Mouse (Mus musculus) kidney, postnatal 25 days (tissue): ENCODE results near the gene Tmem221.

ENCODE experiments used
- DNase-seq, 2 experiments: peaks; one replicate each; pipeline ENCODE4 v3.0.0; 2021; ENCODE audit warnings: mixed read lengths in 2 of 2

Gene Tmem221

DNA sequence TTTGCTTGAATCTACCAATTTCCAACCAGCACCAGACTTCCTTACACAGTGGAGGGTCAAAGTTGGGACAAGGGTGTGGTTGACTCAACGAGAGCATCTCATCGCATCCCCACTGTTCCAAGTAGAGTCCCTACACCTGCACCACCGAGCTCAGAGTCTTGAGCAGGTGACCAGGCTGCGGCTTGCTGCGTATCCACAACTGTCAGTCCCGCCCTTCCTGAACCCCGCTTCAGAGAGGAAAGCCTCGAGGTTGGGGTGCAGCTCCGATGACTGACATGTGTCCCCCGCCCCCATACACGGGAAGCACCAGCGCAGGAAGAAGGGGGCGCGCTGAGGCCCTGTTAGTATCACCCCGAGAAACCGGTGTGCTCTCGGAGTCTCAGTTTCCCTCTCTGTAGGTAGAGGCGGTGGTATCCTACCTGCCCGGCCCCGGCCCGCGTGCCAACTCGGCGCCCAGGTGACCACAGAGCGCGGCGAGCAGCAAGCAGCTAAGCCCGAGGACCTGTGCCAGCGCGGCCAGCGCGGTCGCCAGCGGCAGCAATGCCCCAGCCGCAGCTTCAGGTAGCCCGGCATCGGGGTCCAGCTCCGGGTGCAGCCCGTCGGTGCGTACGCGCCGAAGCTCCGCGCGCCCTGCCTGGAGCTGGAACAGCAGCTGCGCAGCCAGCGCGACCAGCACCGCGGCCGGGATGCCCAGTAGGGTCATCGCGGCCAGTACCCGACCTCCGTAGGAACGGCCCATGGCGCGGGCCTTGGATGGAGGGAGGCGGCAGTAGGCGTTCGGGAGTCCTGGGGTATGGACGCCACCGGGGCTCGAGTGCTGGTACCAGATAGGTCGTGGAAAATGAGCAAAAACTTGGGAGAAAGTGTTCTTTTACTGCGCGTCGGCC, at the start of gene Tmem221:
Tmem221 (minus strand) TSS at position 801 of the 887 bp plus-strand sequence.
- no peak for DNase-seq

DNA sequence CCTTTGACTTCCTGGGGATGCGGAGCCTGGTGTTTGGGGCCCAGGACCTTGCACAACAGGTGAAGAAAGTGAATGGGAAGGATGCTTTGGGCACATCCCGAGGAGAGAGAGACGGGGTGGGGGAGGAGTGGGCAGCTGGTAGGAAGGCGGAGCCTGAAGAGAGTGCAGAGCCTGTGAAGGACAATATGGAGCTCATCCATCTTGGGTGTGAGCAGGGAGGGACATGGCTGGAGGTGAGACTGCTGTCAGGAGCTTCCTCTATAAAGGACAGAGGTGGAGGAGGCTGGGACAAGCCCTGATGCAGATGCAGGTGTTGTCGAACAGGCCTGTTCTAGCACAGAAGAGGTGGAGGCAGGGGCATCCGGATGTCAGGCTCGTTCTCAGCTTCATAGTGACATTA, 45.4 kb upstream of the Tmem221 start:
- no peak for DNase-seq

DNA sequence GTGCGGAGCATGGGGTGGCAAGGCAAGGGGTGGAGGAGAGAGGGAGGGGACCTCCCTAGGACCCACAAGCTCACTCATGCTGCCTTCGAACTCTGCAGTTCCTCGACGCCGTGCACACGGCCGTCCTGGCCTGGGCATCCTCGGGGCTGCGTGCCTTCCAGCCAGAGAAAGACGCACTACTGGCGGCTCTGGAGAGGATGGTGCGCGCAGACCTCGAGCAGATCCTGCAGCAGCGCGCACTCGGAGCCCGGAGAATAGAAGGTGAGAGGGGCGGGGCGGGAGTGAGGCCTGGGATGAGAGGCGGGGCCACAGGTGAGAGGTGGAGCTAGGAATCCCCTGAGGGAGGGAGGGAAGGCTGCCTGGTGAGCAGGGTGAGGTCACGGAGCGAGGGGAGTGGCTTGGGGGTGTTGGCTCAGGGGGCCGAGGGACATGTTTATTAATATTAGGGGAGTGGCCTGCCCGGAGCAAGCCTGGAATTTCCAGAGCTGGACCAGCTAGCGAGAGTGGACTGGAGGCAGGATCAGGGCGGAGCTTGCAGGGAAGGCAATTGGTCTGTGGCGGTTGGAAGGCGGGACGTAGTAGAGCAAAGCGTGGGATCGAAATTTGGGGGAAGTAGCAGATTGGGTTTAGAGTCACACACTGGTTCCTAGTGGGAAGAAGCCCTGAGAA, 44.1 kb upstream of the Tmem221 start:
- DNase-seq, result peak; percentile 92 to 96

DNA sequence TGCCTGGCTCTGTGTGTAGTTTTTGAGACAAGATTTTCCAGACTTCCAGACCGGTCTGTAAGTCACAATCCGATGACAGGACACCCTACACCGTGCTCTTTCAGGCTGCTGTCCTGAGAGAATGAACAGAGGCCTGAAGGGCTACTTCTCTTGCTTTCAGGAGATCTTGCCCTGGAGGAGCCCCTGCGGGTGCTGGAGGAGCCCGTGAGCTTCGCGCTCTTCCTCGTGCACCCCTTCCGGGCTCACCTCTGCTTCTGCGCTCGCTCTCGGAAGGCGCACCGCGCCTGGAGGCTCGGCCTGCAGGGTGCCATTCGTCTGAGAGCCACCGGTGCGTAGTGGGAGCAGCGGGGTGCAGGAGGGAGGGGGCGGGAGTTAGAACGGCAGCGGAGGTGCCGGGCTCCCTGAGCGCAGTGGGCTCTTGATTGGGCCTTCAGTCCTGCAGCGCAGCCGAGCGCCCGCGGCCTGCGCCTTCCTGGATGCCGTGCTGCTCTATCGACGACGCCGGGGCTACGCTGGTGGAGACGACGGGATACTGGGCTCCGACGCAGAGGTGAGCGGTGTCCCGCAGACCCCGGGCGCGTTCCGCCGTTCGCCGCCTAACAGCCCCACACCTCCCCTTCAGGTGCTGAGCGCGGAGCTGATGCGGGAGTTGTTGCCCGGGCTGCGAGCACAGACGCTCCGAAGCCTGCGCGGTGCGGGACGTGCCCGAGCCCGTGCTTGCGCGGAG, 43.4 kb upstream of the Tmem221 start:
- no peak for DNase-seq

DNA sequence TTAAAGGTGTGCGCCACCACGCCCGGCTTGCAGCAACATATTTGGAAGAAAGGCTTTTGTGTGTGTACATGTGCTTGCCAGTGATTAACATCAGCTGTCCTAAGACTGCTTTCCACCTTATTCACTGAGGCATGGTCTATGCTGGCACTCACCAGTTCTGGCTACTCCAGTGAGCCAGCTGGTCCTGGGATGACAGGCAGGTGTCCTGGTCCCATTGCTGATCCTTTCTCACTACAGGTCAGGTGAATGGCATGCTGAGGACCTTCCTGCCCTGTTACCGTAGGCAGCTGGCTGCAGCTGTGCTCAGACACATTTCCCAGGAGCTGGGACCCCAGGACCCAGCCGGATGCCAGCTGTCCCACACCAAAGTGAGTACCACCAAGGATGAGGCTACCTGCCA, 40.2 kb upstream of the Tmem221 start:
- DNase-seq, result no peak

DNA sequence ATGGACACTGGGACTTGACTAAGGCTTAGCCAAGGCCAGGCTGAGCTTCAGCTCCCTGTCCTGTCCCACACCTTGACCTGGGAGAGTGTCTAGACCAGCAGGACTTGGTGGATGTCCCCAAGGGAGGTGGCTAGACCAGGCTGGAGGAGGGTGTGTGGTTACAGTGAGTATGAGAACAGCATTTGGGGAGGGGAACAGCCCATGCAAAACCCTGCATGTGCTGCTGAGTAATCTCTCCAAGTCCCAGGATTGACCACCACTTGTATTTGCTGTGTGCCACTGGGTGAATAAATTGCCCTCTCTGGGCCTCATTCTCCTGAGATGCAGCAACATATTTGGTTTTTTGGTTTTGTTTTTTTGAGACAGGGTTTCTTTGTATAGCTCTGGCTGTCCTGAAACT, 39.7 kb upstream of the Tmem221 start:
- DNase-seq, result no peak

DNA sequence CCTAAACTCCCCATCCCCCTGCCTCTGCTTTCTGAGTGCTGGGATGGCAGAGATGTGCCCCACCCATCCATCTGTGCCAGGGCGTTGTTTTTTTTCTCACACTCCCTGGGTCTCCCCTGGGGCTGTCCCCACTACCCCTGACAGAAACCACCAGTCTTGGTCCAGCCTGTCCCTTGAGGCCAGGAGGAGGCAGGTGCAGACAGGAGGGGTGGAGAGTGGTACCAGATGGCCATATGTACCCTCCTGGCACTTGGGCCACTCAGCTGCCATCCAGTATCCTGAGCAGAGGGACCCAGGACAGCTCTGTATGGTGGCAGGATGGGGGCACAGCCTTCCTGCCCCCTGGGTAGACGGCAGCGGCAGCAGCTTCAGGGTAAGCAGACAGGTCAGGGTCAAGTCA, 38.8 kb upstream of the Tmem221 start, which contains the start of gene Fam129c:
Fam129c (plus strand) TSS at position 198 of the 400 bp plus-strand sequence.
- no peak for DNase-seq

DNA sequence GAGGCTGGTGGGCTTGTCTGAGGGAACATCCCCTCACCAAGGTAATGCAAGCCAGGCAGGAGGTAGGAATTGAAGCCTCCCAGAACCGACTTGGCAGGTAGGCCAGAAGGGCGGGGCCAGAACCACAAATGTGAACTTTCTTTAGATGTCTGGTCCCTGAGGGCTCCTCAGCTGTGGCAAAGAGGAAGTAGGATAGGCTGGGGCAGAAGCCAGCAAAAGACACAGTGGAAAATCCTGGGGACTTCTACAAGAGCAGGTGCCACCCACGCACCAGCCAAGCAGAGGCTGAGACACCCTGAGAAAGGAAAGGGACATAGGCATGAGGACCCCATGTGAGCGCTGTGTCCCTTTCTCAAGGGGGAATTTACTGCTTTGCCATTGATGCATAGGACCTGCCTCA, 38.1 kb upstream of the Tmem221 start:
- no peak for DNase-seq

DNA sequence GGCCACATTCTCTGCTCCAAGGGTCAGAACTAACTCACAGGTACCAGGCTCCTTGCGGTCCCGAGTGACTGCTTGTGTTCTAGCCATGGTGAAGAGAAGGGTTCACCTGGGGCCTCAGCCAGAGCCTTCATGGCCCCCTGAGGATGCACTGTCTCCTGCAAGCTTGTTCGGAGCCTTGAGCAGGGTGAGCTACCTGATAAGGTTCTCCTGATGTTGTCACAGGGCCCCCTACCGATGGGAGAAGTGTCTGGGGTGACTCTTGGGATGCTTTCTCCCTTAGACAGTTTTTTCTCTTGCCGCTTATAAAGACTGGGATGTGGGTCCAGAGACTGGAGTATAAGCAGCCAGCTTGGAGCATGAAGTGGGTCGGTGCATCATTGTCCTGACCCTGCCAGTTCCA, 37.7 kb upstream of the Tmem221 start:
- DNase-seq, result peak in 1 of 2 experiments; percentile 22

DNA sequence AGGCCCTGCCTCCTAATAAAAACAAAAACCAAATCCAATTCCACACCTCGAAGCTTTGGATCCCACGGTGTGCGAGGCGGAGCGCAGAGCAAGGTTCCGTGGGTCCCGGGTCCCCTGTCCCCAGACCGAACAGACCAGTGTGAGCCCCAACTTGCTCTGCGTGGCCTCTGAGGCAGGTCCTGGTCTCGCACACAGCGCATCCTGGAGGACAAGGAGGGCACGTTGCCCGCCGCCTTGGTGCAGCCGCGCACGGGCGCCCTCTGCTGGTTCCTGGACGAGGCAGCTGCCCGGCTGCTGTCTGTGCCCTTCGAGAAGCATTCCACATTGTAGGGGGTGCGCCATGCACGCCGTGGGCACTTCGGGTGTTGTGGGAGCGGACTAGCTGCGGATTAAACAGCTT, 37.2 kb upstream of the Tmem221 start:
- peak; percentile 89 to 93 for DNase-seq

DNA sequence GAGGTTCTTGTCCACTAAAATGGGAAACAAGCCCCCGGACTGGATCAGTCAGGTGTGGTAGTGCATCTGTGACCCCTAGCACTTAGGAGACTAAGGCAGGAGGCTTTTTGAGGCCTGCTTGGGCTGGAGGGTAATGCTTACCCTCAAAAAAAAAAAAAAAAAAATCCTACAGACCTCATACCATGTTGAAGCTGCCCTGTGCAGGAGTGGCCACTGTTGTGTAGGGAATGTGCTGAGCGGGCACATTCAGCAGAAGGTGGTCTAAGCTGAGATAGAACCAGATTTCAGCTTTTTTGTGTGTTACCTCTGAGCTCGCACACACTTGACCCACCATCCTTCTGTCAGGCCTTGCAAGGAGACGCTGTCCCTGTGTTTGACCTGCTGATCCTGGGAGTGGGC, 35.7 kb upstream of the Tmem221 start:
- DNase-seq, result no peak

DNA sequence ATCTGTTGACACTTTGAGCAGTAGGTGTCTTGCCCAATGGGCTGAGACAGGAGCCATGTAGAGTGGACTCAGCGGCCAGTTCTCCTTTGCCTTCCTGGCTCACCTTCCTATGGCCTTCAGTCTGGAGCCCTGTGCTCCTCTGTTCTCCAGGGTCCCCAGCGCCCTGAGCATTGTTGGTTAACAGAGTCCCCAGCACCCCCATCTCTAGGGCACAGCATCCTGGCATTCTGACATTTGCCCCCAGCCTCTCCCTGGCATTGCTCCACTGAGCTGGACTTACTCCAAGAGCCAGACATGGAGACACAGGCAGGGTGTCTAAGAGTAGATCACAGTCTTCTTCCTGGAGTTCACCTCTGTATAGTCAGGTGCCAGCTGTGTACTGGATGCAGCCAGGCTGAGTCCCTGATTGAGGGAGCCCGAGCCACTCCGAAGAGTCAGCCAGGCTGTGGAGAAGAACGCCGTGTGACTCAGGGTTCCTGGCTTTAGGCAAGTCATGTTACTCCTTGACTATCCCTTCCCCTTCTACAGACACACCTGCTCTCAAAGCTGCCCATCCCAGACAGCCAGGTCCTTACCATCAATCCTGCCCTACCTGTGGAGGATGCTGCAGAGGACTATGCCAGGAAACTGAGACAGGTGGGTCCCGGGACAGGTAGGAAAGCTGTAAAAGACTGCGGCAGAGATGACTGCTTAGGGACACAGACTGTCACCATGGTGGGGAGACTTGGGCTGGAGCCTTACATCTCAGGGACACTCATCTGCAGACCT, 35.1 kb upstream of the Tmem221 start:
- DNase-seq, result peak; percentile 34 to 48

DNA sequence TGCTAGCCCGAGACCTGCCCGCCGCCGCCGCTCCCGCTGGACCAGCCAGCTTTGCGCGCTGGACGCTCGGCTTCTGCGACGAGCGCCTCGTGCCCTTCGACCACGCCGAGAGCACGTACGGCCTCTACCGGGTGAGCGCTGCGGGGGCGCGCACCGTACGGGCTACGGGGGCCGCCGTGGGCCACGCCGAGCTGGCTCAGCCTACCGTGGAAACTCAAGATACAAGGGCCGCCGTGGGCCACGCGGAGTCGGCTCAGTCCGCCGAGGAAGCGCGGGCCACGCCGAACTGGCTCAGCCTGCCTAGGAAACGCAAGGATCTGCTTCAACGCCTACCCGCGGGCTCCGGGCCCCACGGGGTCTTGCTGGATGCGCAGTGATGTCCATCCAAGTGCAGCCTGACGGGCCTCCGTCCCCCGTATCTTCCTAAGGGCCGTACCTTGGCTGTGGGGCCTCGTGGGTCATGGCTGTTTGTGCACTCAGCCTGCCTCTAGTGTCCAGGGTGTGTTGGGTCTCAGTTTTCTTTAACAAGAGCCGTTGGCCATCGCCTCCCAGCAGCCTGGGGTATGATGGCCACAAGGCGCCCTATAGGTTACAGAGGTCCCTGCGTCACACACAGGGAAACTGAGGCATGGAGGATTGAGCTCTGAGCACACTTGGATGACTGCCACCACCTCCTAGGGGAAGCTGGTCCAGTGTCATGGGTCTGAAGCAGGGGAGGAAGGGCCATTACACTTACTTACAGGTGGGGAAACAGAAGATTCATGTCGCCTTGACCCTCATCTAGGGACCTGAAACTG, 33.9 kb upstream of the Tmem221 start:
- peak; percentile 80 to 93 for DNase-seq

DNA sequence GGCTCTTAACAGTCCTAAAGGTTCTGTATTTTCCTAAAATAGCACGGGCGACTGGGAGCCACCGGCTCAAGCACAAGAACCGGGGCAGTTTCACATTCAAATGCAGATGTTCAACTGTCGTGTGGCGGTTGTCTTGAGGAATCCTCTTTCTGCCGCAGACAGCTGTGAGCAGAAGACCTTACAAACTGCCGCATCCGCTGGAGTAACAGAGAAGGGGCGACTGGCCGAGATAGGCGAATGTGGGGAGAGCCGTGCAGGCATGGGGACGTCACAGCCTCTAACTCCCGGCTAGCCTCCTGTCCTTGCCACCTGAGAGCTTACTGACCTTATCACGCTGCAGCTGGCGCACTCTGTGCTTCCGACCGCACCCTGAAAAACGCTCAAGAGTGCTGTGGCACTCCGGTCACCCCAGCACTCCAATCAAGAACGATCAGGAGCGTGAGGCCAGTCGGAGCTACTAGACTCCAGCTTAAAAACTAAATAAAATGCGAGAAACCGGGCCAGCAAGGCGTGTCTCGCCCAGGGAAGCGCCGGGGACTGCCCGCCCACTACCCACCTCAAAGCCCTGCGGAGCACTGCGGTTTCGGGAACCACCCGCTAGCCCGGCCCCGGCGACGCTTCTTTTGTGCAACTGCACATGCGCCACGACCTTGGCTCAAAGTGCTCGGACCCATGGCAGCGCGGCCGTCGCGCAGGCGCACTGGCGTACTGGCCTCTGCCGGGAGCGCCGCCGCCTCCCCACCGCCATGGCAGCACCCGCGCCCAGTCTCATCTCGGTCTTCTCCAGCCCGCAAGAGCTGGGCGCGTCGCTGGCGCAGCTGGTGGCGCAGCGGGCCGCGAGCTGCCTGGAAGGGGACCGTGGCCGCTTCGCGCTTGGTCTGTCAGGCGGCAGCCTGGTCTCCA, 33.1 kb upstream of the Tmem221 start, which contains the start of gene Pgls:
Pgls (plus strand) TSS at position 706 of the 903 bp plus-strand sequence.
- peak; percentile 96 to 98 for DNase-seq

DNA sequence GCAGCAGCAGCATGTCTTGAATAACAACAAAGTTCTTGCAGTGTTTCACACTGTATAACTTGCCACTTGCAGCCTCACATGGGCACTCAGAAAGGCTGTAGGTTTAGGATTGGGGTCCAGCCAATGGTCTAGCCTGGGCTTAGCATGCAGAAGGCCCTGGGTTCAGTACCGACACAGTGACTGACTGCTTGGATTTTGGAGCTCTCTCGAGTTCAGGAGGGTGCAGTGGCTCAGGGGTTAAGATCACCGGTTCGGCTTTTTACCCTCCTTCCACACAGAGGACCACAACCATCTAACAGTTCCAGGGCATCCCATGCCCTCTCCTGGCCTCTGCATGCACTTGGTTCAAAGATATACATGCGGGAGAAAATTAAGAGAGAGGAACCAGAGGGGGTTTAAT, 32.3 kb upstream of the Tmem221 start:
- DNase-seq, result peak in 1 of 2 experiments; percentile 31

DNA sequence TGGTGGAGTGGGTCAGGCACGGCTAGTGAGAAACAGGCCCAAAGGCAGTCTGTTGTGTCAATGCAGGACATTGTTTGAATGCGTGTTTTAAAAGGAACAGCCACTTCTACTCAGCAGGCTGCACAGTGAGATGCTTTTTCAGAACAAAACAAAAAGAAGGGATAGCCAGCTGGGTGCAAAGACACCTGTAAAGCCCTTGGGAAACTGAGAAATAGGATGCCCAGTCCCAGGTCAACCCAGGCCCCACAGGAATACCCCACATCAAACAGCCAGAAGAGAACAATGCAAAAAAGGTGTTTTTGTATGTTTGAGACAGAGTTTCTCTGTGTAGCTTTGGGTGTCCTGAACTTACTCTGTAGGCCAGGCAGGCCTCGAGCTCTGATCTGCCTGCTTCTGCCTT, 30.1 kb upstream of the Tmem221 start:
- DNase-seq, result no peak

DNA sequence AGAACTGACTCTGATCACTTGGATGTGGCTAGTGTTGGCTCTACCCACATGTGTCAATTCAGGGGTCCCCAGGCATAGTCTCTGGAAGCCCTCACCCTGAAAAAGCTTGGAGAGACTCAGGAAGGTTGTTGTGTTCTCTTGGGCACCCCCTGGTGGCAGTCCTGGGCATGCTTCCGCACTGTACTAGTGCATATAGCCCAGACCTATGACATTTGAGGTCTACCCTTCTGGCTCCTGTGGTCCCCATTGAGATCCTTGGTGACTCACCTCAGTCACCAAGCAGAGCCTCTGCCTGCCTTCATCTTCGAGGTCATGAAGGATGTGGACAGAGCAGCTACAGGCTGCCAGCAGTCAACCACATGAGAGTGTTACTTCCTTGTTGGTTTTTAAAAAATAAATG, 28.2 kb upstream of the Tmem221 start:
- DNase-seq, result peak; percentile 70 to 77

DNA sequence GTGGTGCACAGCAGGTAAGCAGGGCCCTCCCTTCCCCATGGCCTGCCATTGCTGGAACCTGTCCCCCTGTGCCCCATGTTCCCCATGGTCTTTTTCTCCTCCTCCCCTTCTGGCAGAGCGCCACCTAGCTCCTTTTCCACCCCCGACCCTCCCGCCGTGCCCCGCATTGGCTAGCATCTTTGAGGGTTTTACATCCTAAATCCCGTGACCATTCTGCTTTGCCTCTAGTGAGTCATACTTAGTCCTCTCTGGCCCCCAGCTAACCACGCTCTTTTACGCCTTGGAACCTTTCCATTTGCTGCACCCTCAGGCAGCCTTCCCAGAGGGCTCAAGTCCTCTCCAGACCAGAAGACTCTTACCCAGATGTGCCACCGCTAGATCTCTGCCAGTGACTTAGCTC, 21.5 kb upstream of the Tmem221 start:
- DNase-seq, result no peak

DNA sequence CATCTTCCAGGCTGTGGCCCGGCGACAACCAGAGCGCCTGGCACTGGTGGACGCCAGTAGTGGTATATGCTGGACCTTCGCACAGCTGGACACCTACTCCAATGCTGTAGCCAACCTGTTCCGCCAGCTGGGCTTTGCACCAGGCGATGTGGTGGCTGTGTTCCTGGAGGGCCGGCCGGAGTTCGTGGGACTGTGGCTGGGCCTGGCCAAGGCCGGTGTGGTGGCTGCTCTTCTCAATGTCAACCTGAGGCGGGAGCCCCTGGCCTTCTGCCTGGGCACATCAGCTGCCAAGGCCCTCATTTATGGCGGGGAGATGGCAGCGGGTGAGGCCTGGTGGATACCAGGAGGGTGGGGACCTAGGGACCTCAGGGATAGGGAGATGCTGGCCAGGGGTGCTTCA, 20.8 kb upstream of the Tmem221 start:
- no peak for DNase-seq

DNA sequence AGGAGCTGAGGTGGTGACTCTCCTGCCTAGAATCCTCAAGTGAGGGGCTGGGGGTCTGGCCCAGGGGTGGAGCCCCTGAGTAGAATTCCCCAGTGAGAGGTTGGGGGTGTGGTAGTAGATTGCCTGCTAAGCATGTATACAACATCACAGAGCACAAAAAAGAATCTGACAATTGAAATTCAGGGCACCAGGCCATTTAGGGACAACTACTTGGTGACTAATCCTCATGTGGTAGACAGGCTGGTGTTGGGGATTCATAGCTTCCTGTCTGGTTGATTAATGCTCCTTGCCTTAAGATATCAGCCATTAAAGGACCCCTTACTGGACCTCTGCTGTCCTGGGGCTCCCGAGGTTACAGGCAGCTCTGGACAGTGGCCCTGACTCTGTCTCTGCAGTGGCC, 20.3 kb upstream of the Tmem221 start:
- DNase-seq, result no peak
